Mouse (Mus musculus) urinary bladder, adult 18-20 months (tissue): ENCODE data around the gene Olfr73.
"Not testable (repeated sequence)": the region's sequence is repeated elsewhere in the genome, so short reads cannot be mapped to it uniquely, and the experiment has no call there.

Experiments used
- DNase-seq, 2 experiments: peaks; one replicate each; pipeline ENCODE4 v3.0.0; 2022; ENCODE audit warnings: low spot score in 2 of 2, mixed read lengths in 2 of 2

Olfr73 gene

GRCm38 (mm10) chr2:88037599-88037998 lies at the start of gene Olfr73:
Olfr73 (minus strand) TSS chr2:88037699.
- DNase-seq: no peak

GRCm38 (mm10) chr2:88071730-88072129 lies 34.2 kb upstream of the Olfr73 start, which contains the start of gene Olfr1163:
Olfr1163 (minus strand) TSS chr2:88071830.
- DNase-seq: no peak

GRCm38 (mm10) chr2:88063587-88063986 lies 26.1 kb upstream of the Olfr73 start:
- DNase-seq: no peak

GRCm38 (mm10) chr2:88051029-88051428 lies 13.5 kb upstream of the Olfr73 start, which contains the start of gene Olfr1162:
Olfr1162 (minus strand) TSS chr2:88051129.
- DNase-seq: no peak

- not testable (repeated sequence) for DNase-seq
Measured at GRCm38 (mm10) chr2:88022474-88022873, 15.0 kb downstream of the Olfr73 start, which contains the start of gene Olfr1161. Olfr1161 (plus strand) TSS chr2:88022774.

GRCm38 (mm10) chr2:88007515-88008318 lies 29.8 kb downstream of the Olfr73 start, which contains the start of gene Olfr1160:
Olfr1160 (minus strand) TSS chr2:88008268.
- no peak for DNase-seq

GRCm38 (mm10) chr2:87989813-87990212 lies 47.7 kb downstream of the Olfr73 start, which contains the start of gene Olfr1158:
Olfr1158 (plus strand) TSS chr2:87990113.
- DNase-seq: no peak
